Mouse (Mus musculus) forebrain, postnatal 0 days (tissue): ENCODE results near the gene Gpatch8. TPM values are rescaled to one million over a fixed set of nuclear protein-coding genes. Genes with fewer than 3 reads are reported as not detected.

ENCODE experiments used
- ATAC-seq: fragments of 200-750 bp; cut with Nextera tagmentation; 2 replicates; pipeline ENCODE4 v1.8.0; 2017; ENCODE audit warnings: mild to moderate bottlenecking, moderate library complexity
- DNase-seq: peaks from one replicate; pipeline ENCODE4 v3.0.0-alpha.2; 2015
- H3K27ac ChIP-seq: fragments of 300-500 bp; sonication (generic); 2 replicates; pipeline ENCODE4 v1.5.1; 2014; ENCODE audit warnings: low read depth, mild to moderate bottlenecking, antibody characterized with exemption, low read length, moderate library complexity, mixed read lengths
- H3K27me3 ChIP-seq: fragments of 300-500 bp; sonication (generic); 2 replicates; pipeline ENCODE4 v1.6.1; 2014; ENCODE audit warnings: mild to moderate bottlenecking, low read length, mixed read lengths; ENCODE audit not compliant: insufficient read depth
- H3K36me3 ChIP-seq: fragments of 300-500 bp; sonication (generic); 2 replicates; pipeline ENCODE4 v1.6.1; 2014; ENCODE audit warnings: mild to moderate bottlenecking, moderate library complexity; ENCODE audit not compliant: insufficient read depth
- H3K4me1 ChIP-seq: fragments of 300-500 bp; sonication (generic); 2 replicates; pipeline ENCODE4 v1.6.1; 2014; ENCODE audit warnings: antibody characterized with exemption; ENCODE audit not compliant: insufficient read depth
- H3K4me2 ChIP-seq: fragments of 300-500 bp; sonication (generic); 2 replicates; pipeline ENCODE4 v1.6.1; 2014; ENCODE audit warnings: low read depth, mild to moderate bottlenecking, moderate library complexity
- H3K4me3 ChIP-seq: fragments of 300-500 bp; sonication (generic); 2 replicates; pipeline ENCODE4 v1.5.1; 2014; ENCODE audit warnings: low read depth, low read length, mixed read lengths
- H3K9ac ChIP-seq: fragments of 300-500 bp; sonication (generic); 2 replicates; pipeline ENCODE4 v1.6.1; 2014; ENCODE audit warnings: mild to moderate bottlenecking
- H3K9me3 ChIP-seq: fragments of 300-500 bp; sonication (generic); 2 replicates; pipeline ENCODE4 v1.6.1; 2016; ENCODE audit warnings: low read length
- CTCF ChIP-seq: sonication (generic); IDR thresholded peaks from 2 replicates; pipeline ENCODE4 v1.5.1; 2016; ENCODE audit warnings: antibody characterized with exemption, control low read depth, low read depth
- WGBS: fragments of 180-500 bp; shearing (Covaris S2); extraction: QIAGEN DNeasy Blood & Tissue Kit; methylation state at CpG from one replicate; pipeline ENCODE4 v1.1.7; 2014; 5-methylcytosine and 5-hydroxymethylcytosine counted together
- polyA plus RNA-seq: library from polyadenylated mRNA; unstranded; fragments of >200 nt; fragmentation: Nextera tagmentation; extraction: Ambion mirVana; gene quantifications from 2 replicates; pipeline ENCODE4 v1.2.1, GENCODE M21; 2015
- total RNA-seq: library from RNA; depleted of rRNA; stranded (reverse); fragments of >200 nt; gene quantifications from 2 replicates; pipeline ENCODE4 v1.2.3, GENCODE M21; 2014

Gpatch8 gene
- total and polyA plus RNA-seq, 2 experiments from 2014 or later = 29.5 to 45.5 TPM

GRCm38 (mm10) chr11:102496206-102496605, 60.0 kb downstream of the Gpatch8 start:
- ATAC-seq (no peak), DNase-seq (no peak)
- 93% methylated on average over 2 of the region's 2 CpGs for WGBS
- Histone ChIP-seq H3K27me3 (no peaks in the 10 kb centered on the region), H3K4me3 (no peak overlapping the region), H3K27ac (no peak overlapping the region), H3K9me3 (no peaks in the 10 kb centered on the region), H3K4me2 (no peak overlapping the region), H3K36me3 (peaks cover 36% of the 10 kb centered on the region), H3K9ac (no peak overlapping the region), H3K4me1 (no peaks in the 10 kb centered on the region)
- no peak for TF ChIP-seq CTCF

GRCm38 (mm10) chr11:102495742-102496141, 60.5 kb downstream of the Gpatch8 start:
- peaks cover 35% of the 10 kb centered on the region for H3K36me3 ChIP-seq
- ATAC-seq = no peak
- WGBS = 96% methylated on average over 5 of the region's 5 CpGs
- H3K4me2 ChIP-seq = no peak overlapping the region
- H3K9me3 ChIP-seq = no peaks in the 10 kb centered on the region
- H3K4me3 ChIP-seq = no peak overlapping the region
- H3K9ac ChIP-seq = no peak overlapping the region
- TF ChIP-seq CTCF = no peak
- no peak for DNase-seq
- no peaks in the 10 kb centered on the region for H3K27me3 ChIP-seq
- no peak overlapping the region for H3K27ac ChIP-seq
- H3K4me1 ChIP-seq = no peaks in the 10 kb centered on the region

- WGBS = 92% methylated on average over 6 of the region's 6 CpGs
- ATAC-seq (no peak), DNase-seq (no peak)
- Histone ChIP-seq H3K9me3 (no peaks in the 10 kb centered on the region), H3K4me1 (no peaks in the 10 kb centered on the region), H3K36me3 (peaks cover 32% of the 10 kb centered on the region), H3K4me3 (no peak overlapping the region), H3K27me3 (no peaks in the 10 kb centered on the region), H3K27ac (no peak overlapping the region), H3K4me2 (no peak overlapping the region), H3K9ac (no peak overlapping the region)
- no peak for TF ChIP-seq CTCF
Observed at GRCm38 (mm10) chr11:102495114-102495513, 61.1 kb downstream of the Gpatch8 start.

DNA sequence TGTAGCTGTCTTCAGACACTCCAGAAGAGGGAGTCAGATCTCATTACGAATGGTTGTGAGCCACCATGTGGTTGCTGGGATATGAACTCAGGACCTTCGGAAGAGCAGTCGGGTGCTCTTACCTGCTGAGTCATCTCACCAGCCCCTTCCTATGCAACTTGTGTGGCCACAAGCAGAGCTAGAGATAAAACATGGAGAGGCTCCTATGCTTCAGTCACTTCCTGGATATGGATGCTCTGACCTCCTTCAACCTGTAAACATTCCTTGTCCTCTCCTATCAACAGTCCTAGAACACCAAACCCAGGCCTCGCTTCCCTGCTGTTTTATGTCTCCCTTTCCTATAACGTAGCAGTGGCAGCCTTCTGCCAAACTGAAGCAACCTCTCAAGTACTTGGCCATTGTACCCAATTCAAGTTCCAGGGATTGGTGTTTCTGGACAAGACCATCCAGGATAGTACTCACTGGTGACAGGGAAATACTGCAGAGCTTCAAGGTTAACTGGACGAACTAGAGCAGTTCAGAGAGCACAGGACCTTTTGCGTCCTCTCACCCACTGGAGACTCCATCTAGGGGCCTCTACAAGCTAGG, 62.0 kb downstream of the Gpatch8 start:
- 90% methylated on average over 7 of the region's 7 CpGs for WGBS
- no peak for TF ChIP-seq CTCF
- Histone ChIP-seq H3K9me3 (no peaks in the 10 kb centered on the region), H3K4me2 (no peak overlapping the region), H3K27me3 (no peaks in the 10 kb centered on the region), H3K4me3 (no peak overlapping the region), H3K27ac (no peak overlapping the region), H3K36me3 (peaks cover 25% of the 10 kb centered on the region), H3K9ac (no peak overlapping the region), H3K4me1 (no peaks in the 10 kb centered on the region)
- no peak for ATAC-seq
- DNase-seq = no peak

DNA sequence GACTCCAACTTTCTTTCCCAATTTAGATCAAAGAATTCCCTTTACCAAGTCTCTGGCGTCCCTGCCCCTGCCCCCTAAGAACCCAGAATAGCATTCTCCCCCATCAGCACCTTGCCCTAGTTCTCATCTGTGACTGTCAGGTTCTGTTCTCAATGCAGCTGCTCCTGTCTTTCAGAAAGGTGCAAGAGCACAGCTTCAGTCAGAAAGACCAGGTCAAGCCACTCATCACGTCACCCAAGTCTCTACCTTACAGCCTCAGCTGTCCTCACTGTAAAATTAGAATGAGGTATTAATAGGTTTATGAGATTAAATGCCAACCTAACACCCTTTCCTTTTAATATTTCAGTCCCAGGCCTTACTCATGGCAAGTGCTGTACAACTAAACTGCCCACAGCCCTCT, 63.0 kb downstream of the Gpatch8 start:
- DNase-seq (no peak), ATAC-seq (no peak)
- Histone ChIP-seq H3K4me1 (no peaks in the 10 kb centered on the region), H3K36me3 (peaks cover 16% of the 10 kb centered on the region), H3K9me3 (no peaks in the 10 kb centered on the region), H3K4me2 (no peak overlapping the region), H3K4me3 (no peak overlapping the region), H3K27ac (no peak overlapping the region), H3K27me3 (no peaks in the 10 kb centered on the region), H3K9ac (no peak overlapping the region)
- no peak for TF ChIP-seq CTCF
- WGBS = 88% methylated on average over 2 of the region's 2 CpGs

DNA sequence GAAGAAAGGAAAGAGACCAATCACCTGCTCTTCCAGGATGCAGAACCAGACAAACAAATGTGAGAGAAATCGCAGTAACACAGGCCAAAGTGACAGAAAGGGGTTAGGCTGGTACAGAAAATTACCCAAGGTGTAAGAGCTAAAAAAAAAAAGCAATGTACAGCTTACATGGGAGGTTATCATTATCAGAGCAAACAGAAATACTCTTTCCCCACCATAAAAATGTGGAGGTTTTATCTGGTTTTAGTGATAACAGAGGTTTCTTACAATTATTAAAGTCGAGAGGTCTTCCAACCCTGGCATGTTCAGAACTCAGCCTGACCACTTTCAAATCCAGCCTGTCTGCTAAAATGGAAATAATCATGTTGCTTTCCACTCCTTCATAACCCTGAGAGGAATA, 68.3 kb downstream of the Gpatch8 start:
- Histone ChIP-seq H3K27me3 (no peaks in the 10 kb centered on the region), H3K9me3 (no peaks in the 10 kb centered on the region), H3K27ac (no peak overlapping the region), H3K4me3 (no peak overlapping the region), H3K4me2 (no peak overlapping the region), H3K9ac (no peak overlapping the region), H3K36me3 (peaks cover 16% of the 10 kb centered on the region), H3K4me1 (no peaks in the 10 kb centered on the region)
- 96% methylated on average over 2 of the region's 2 CpGs for WGBS
- ATAC-seq = no peak
- TF ChIP-seq CTCF = no peak
- DNase-seq = no peak

DNA sequence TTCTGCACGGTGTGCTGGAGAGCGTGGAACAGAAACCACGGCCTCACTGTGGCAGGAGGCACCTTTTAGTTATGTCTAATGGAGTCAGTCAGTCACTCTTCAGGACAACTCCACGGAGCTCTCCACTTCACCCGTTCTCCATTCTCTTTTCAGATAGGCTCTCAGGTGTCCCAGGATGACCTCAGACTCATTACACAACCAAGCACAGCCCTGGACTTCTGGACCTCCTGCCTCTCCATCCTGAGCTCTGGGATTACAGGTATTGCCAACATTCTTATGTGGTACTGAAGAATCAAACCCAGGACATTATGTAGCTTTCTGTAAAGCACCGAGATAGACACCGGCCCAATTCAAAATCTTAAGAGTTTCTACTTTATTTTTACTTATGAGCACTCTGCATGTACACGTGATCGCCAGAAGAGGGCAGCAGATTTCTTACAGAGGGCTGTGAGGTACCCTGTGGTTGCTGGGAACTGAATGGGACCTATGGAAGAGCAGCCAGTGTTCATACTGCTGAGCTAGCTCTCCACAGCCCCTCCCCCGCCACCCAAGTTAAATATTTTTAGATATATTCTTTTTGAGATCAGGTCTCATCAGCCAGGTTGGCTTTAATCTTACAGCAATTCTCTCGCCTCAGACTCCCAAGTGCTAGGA, 69.3 kb downstream of the Gpatch8 start:
- Histone ChIP-seq H3K27me3 (no peaks in the 10 kb centered on the region), H3K9me3 (no peaks in the 10 kb centered on the region), H3K9ac (no peak overlapping the region), H3K4me1 (no peaks in the 10 kb centered on the region), H3K4me3 (no peak overlapping the region), H3K27ac (no peak overlapping the region), H3K4me2 (no peak overlapping the region), H3K36me3 (peaks cover 14% of the 10 kb centered on the region)
- 69% methylated on average over 11 of the region's 11 CpGs for WGBS
- peak; percentile 93 for ATAC-seq
- TF ChIP-seq CTCF = peak; percentile 75
- DNase-seq = peak; percentile 82
